Mouse (Mus musculus) hindlimb bud, embryonic 11.5 days (tissue): Measurements from ENCODE around the gene Sympk.
A peak's percentile ranks its signal among the peaks of the same experiment; 100 is the strongest.

ENCODE experiments used
- DNase-seq: peaks from one replicate; pipeline ENCODE4 v3.0.0-alpha.2; 2012; ENCODE audit warnings: low read depth, low spot score; ENCODE audit errors: extremely low spot score

Sympk gene

GRCm38 (mm10) chr7:19083096-19083495, 58.9 kb downstream of the Sympk start:
- no peak for DNase-seq

- DNase-seq, result no peak
These were observed 59.5 kb downstream of the Sympk start, which contains the start of gene Dmpk for GRCm38 (mm10) chr7:19083701-19084100. Gene Dmpk, plus strand, starts transcription at chr7:19083849.

GRCm38 (mm10) chr7:19084277-19084771, 60.1 kb downstream of the Sympk start:
- DNase-seq, result no peak

GRCm38 (mm10) chr7:19084921-19085473, 60.8 kb downstream of the Sympk start:
- DNase-seq, result no peak

- DNase-seq, result no peak
These were observed 61.3 kb downstream of the Sympk start for GRCm38 (mm10) chr7:19085495-19085894.

GRCm38 (mm10) chr7:19086042-19086441, 61.9 kb downstream of the Sympk start:
- DNase-seq, result no peak

- DNase-seq, result no peak
These were observed 62.6 kb downstream of the Sympk start for GRCm38 (mm10) chr7:19086760-19087159.

- no peak for DNase-seq
These were observed 64.6 kb downstream of the Sympk start for GRCm38 (mm10) chr7:19088813-19089212.

GRCm38 (mm10) chr7:19091913-19092312, 67.7 kb downstream of the Sympk start:
- DNase-seq, result no peak

GRCm38 (mm10) chr7:19092381-19093173, 68.4 kb downstream of the Sympk start:
- no peak for DNase-seq

- DNase-seq, result no peak
These were observed 69.0 kb downstream of the Sympk start for GRCm38 (mm10) chr7:19093174-19093521.

- peak; percentile 94 for DNase-seq
These were observed 69.6 kb downstream of the Sympk start for GRCm38 (mm10) chr7:19093537-19094385.

- no peak for DNase-seq
These were observed 70.3 kb downstream of the Sympk start, which contains the start of gene Six5 for GRCm38 (mm10) chr7:19094471-19094825. Gene Six5, plus strand, starts transcription at chr7:19094594.

- no peak for DNase-seq
These were observed 70.9 kb downstream of the Sympk start for GRCm38 (mm10) chr7:19094826-19095750.

GRCm38 (mm10) chr7:19095751-19096110, 71.6 kb downstream of the Sympk start:
- no peak for DNase-seq

- no peak for DNase-seq
These were observed 72.3 kb downstream of the Sympk start for GRCm38 (mm10) chr7:19096421-19096976.

GRCm38 (mm10) chr7:19097217-19097616, 73.0 kb downstream of the Sympk start:
- no peak for DNase-seq

- DNase-seq, result no peak
These were observed 73.7 kb downstream of the Sympk start for GRCm38 (mm10) chr7:19097863-19098262.

GRCm38 (mm10) chr7:19098811-19099210, 74.6 kb downstream of the Sympk start:
- DNase-seq, result no peak

- DNase-seq, result no peak
These were observed 76.1 kb downstream of the Sympk start for GRCm38 (mm10) chr7:19100290-19100689.
